Mouse (Mus musculus): ENCODE data around the gene Gm29666.

Gene Gm29666

GRCm38 (mm10) chr15:84919938-84920337, at the start of gene Gm29666:
TSS of gene Gm29666 (minus strand) at chr15:84920038.
- DNase-seq = no peak

GRCm38 (mm10) chr15:84968534-84968933, 48.7 kb upstream of the Gm29666 start:
- DNase-seq = no peak

GRCm38 (mm10) chr15:84965575-84966360, 45.9 kb upstream of the Gm29666 start:
- no peak for DNase-seq

- no peak for DNase-seq
Measured at GRCm38 (mm10) chr15:84964771-84965170, 44.9 kb upstream of the Gm29666 start.

GRCm38 (mm10) chr15:84962518-84962917, 42.7 kb upstream of the Gm29666 start:
- no peak for DNase-seq

- DNase-seq = peak; percentile 47
Measured at GRCm38 (mm10) chr15:84960692-84961091, 40.9 kb upstream of the Gm29666 start.

GRCm38 (mm10) chr15:84959891-84960290, 40.1 kb upstream of the Gm29666 start:
- no peak for DNase-seq

GRCm38 (mm10) chr15:84958331-84958730, 38.5 kb upstream of the Gm29666 start:
- DNase-seq = no peak

GRCm38 (mm10) chr15:84957851-84958250, 38.0 kb upstream of the Gm29666 start:
- no peak for DNase-seq

GRCm38 (mm10) chr15:84953259-84953658, 33.4 kb upstream of the Gm29666 start:
- no peak for DNase-seq

- no peak for DNase-seq
Measured at GRCm38 (mm10) chr15:84950053-84950452, 30.2 kb upstream of the Gm29666 start.

- DNase-seq = no peak
Measured at GRCm38 (mm10) chr15:84948990-84949389, 29.2 kb upstream of the Gm29666 start.

GRCm38 (mm10) chr15:84944319-84944718, 24.5 kb upstream of the Gm29666 start:
- no peak for DNase-seq

GRCm38 (mm10) chr15:84942647-84943285, 22.9 kb upstream of the Gm29666 start:
- DNase-seq = no peak

- no peak for DNase-seq
Measured at GRCm38 (mm10) chr15:84940102-84940501, 20.3 kb upstream of the Gm29666 start.

- DNase-seq = no peak
Measured at GRCm38 (mm10) chr15:84934901-84935300, 15.1 kb upstream of the Gm29666 start.

GRCm38 (mm10) chr15:84932351-84932750, 12.5 kb upstream of the Gm29666 start:
- no peak for DNase-seq

- no peak for DNase-seq
Measured at GRCm38 (mm10) chr15:84925495-84926018, 5.7 kb upstream of the Gm29666 start.

GRCm38 (mm10) chr15:84924781-84925315, 5.0 kb upstream of the Gm29666 start:
- no peak for DNase-seq

- no peak for DNase-seq
Measured at GRCm38 (mm10) chr15:84923508-84924181, 3.8 kb upstream of the Gm29666 start.

GRCm38 (mm10) chr15:84922884-84923507, 3.2 kb upstream of the Gm29666 start, which contains the start of gene Nup50:
TSS of gene Nup50 (plus strand) at chr15:84923411.
- peak; percentile 100 for DNase-seq

GRCm38 (mm10) chr15:84913201-84913600, 6.6 kb downstream of the Gm29666 start:
- no peak for DNase-seq
